Mouse (Mus musculus) ES-E14 (cell line): ENCODE measurements at regions not wholly inside any gene's neighbourhood (a gene's known extent, or its start where the extent isn't known, plus 50 kb on each side); places are given as distances from the start of the nearest gene placed in this dataset.

Source experiments
- CHD2 ChIP-seq: IDR thresholded peaks from 2 replicates; pipeline ENCODE4 v1.6.1; 2014; ENCODE audit warnings: mild to moderate bottlenecking, low read depth, low read length, inconsistent platforms
- MAFK ChIP-seq: IDR thresholded peaks from 2 replicates; pipeline ENCODE4 v1.6.1; 2014; ENCODE audit warnings: mild to moderate bottlenecking, low read depth, low read length, inconsistent platforms; ENCODE audit not compliant: insufficient read depth
- ZNF384 ChIP-seq: IDR thresholded peaks from 2 replicates; pipeline ENCODE4 v1.6.1; 2012; ENCODE audit warnings: low read depth, low read length, inconsistent platforms

GRCm38 (mm10) chr6:84362331-84362730 lies 231.4 kb downstream of the Cyp26b1 start:
- TF ChIP-seq MAFK (no peak), ZNF384 (no peak), CHD2 (no peak)
